Mouse (Mus musculus) right cerebral cortex, postnatal 4 days (tissue): ENCODE results near the gene Calm5.
A peak's percentile ranks its signal among the peaks of the same experiment; 100 is the strongest.
"Not testable (repeated sequence)": the region's sequence is repeated elsewhere in the genome, so short reads cannot be mapped to it uniquely, and the experiment has no call there.

Experiments used
- DNase-seq: peaks from one replicate; pipeline ENCODE4 v3.0.0-alpha.2; 2022

Gene Calm5

DNA sequence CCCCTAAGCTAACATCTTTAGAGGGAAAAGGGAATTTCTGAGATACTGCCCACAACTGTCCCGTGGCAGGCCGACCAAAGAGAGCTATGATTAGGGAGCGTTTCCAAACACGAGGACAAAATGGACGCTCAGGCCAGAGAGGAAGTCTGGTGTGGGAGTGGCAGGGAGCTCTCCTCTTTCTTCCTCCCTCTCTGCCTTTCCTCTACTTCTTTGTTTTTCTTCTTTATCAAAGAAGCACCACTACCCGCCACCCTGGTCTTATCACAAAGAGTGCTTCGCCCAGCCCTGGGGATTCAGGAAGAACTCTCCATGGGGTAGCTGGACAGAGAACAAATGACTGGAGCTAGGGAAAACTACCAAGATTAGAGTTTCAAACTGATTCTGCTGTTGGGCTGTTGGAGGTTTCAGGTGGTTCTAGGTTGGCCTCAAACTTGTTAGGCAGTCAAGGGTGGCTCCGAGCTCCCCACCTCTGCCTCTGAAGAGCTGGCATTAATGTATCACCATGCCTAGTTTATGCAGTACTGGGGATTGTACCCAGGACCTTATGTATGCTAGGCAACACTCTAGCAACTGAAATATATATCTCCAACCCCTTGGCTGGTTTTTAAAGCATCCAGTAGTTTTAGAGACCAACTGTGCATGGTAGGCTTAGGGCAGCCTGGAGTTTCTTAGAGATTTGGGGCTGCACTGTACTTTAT is 12.5 kb downstream of the Calm5 start:
- DNase-seq = no peak

DNA sequence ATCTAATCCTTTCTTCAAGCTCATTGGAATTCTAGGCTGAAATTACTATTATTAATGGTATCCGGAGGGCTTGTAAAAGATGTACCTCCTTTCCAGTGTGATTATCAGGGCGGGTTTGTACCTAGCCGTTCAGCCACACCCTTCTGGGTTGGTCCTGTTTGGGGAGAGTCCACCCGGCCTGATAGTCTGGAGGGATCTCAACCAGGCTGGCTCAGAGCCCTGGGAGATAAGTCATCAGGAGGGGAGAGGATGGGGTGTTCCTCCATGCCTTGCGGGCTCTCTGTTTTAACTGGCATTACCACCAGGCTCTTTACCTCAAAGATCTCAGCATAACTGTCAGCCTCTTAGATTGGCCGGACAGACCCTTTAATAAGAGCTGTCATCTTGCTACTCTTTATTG is 13.2 kb downstream of the Calm5 start:
- DNase-seq = no peak

DNA sequence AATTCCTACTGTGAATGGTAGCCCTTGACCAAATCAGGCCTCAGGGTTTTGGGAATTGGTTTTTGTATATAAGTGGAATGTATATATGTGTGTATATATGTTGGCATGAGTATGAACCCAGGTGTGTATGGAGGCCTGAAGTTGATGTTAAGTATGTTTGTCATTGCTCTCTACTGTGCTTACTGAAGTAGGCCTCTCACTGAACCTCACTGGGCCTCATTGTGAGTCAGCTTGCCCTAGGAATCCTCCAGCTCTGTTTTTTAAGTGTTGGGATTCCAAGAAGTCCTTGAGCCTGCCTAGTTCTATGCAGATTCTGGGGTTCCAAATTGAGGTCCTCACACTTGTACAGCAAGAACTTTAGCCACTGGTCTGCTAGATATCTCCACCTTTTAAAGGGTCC is 15.9 kb downstream of the Calm5 start:
- DNase-seq = no peak

DNA sequence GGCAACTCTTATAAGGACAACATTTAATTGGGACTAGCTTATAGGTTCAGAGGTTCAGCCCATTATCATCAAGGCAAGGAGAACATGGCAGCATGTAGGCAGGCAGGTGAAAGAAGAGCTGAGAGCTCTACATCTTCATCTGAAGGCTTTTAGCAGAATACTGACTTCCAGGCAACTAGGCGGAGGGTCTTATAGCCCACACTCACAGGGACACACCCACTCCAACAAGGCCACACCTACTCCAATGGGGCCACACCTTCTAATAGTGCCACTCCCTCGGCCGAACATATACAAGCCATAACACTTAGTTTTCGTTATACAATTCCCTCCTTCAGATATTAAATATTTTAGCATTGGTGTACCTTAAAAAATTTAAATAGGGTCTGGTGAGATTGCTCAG is 18.9 kb downstream of the Calm5 start:
- no peak for DNase-seq

DNA sequence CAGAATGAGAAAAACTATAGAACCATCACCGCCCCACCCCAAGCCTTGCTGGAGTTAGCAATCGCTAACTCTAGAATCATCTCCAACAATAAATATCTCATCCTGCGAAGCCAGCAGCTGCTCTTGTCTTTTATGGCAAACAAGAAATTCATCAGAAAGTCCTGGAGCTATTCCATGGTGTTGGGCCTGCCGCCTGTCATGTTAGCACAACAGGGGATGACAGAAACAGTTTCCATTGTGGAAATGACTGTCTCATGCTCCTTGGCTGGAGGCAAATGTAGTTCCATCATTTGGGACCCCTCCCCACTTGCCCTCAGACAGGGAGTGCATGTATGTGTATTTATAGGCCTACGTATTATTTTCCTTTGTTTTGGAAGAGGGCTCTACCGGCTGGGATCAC is 22.5 kb downstream of the Calm5 start:
- no peak for DNase-seq

DNA sequence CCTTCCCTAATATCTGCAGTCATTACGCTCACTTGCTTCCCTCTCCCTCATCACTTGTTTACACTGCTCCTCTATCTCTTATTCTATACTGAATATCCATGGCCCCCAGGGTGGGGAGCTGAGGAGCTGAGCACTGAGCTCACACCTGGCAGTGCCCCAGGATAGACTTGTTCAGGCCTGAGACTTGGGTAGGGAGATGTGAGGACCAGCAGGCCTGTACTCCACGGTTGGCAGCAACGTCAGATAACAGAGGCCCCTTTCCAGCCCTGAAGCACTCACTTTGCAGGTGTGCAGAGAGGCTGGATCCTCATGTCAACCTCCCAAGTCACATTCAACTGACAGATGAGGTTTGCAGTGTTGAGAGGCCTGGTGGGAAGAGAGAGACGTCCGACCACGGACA is 23.2 kb downstream of the Calm5 start:
- no peak for DNase-seq

DNA sequence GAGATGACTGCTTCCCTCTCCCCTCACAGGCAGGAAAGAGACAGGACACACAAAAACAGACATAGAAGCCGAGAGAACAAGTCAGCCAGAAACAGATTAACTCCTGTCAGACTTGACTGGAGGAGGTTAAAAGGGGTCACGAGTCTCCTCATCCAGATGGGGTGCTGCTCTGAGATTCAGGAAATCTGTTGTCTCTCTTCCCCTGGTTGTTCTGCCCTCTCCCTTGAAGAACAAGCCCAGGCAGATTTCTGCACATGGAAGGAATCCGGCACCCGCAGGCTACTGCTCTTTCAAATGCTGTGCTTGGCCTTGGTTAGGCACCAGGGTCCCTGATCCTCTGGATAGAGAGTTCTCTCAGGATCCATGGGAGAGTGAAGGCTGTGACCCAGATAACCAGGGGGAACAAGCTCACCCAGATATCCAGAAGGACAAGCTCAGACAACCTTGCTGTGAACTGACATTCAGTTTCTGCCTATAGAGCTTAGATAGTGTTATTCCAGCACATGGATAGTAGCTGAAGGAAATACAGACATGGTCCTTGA is 23.8 kb downstream of the Calm5 start:
- DNase-seq = no peak

DNA sequence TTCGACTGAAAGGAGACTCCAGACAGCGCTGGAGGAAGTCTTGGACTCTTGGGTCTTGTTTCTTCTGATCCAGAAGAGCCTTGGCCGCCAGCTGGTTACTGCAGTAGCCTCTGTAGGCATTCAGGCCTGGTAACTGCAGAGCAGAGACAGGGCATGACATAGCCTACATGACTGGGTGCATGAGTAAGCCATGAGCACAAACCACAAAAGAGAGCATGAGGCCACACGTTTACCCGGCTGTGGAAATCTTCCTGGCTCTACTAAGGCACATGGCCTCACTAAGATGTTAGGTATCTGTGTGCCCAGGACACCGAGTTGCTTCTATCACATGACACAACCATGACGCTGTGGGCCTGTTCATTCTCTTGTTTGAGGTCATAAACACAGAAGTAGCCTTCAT is 32.7 kb downstream of the Calm5 start:
- no peak for DNase-seq

DNA sequence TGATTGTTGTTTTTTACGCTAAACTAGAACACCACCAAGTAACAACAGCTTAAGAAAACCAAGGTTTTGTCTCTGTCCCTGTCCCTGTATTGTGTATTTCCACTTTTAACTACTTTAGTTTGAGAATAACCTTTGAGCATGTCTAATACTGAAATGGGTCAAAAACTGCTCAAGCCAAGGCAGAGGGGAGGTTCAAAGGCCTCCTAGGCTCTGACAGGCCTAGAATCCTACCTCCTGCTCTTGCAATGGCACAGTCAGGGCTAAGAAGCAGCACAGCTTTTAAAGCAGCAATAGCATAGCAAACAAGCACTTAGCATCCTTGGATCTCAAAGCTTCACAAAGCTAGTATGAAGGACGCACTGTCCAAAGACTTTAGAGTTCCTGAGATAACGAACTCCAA is 35.1 kb downstream of the Calm5 start:
- no peak for DNase-seq

DNA sequence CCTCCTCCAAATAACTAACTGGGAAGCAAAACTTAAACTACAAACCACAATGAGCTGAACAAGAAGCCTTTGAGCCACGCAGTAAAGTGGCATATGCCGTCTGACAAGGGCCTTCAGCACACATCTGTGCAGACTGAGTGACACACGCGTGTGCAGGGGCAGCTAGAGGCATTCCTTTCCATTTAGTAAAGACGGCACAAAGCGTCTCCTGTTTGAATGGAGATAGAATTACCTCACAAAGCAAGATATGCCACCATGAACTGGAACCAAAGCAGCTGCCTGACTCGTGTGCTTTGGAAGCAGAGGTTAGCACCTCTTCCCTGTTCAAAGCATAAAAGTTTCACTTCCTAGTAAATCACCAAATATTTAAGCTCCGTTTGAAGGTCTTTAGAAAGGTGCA is 36.1 kb downstream of the Calm5 start:
- DNase-seq = no peak

DNA sequence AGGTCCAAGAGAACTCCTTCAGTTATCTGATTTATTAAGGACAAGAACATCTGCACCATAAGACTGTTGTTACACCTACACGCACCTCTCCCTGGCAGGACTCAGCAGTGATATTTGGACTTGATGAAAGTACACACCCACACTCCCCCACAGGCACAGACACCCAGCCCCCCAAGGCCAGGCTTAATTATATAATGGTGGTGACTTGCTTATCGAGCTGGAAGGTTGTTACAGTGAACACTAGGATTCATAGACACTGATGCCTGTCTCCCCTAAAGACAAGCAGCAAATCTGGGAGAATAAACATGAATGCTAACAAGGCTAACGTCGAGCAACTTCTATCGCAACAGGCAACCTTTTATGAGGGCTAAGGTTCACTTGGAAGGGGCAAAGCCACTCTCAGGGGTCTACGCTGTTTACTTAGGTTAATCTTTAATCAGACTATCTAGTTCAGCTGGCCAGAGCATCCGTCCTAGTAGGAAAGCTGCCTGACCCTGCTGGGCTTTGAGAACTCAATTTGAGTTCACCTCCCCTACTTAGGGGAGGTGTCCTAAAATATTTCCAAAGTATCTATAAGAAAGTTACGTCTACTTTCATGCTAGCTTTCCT is 37.6 kb downstream of the Calm5 start:
- DNase-seq = no peak

DNA sequence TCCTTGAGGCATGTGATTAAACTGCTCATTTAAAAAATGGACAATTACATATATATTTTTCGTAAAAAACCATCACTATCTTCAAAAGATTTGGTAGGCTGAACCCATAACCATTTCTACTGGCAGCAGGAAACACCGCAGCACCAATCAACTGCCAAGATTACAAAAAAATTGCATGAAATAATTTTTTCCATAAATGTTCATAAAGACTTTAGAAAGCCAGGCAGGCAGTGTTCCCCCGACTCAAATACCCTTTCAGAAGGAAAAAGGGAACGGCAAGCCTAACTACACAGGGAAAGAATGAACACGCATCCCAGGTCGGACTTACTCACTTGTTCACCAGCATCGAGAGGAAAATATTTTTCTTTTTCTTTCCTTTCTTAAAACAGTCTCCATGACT is 38.6 kb downstream of the Calm5 start:
- no peak for DNase-seq

DNA sequence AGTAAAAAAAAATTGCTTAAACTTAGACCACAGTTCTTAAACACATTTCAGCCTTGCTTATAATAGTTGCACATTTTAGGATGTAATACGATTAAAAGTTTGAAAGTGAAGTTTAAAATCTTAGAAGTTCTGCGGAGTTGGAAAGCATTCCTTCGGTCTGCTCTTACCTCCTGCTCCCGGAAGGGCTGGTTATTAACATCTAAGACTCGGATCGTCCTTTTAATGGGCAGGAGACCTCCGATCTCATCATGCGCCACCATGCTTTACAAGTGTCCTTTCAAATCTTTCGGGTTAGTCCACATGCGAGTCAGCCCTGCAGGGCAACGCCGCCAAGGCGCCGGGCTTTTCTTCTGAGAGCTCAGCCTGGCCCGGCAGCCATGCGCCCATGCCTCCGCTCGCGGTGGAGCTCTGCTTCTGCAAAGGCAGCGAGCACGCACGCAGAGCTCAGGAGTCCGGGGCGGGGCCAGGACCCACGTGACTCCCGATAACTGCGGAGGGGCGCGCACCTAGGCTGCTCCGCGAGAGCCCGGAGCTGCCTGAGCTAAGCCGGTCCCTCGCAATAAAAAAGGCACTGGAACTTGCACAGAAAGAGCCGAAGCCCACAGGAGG is 39.3 kb downstream of the Calm5 start:
- DNase-seq = peak; percentile 75

DNA sequence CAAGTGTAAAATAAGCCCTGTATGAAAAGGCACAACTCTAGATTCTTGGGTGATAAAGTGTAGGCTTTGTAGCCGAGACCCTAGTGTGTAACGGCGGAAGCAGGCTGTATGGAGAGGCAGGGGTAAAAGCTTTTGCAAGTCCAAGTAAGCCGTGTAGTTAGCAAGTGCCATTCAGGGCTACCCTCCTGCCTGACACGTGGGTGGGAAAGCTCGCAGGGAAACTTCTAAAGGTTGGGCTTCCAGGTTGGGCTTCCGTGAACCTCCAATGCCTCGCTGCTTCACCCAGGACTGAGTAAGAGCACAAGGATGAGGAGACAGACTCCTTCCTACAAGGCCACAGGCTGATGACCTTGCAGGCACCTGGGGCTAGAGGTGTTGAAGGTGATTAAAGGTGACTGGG is 40.6 kb downstream of the Calm5 start:
- DNase-seq = no peak

DNA sequence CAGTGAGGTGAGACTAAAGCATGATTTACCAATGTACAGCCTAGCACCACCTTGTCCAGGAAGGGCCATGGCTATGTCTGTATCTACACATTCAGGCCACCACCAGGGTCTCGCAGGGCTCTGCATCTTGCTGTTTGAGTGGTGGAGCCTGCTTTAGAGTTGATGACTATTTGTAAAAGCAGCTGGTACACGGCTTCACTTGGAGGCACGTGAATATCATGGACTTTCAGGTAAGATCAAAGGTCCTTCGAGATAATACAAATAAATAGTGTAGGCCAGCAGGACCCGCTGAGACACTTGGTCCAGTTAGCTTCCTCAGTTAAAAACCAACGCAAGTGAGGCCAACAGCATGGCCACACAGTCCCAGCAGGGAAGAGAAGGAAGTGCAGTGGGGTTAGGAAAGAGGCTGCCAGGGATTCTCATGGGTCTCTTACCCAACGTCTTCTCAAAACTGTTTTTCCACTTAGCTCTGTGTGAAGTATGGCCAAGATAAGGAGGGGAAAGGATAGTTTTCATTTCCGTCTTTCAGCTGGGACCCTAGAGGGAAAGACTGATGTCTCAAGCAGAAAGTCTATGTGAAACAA is 41.5 kb downstream of the Calm5 start:
- no peak for DNase-seq

DNA sequence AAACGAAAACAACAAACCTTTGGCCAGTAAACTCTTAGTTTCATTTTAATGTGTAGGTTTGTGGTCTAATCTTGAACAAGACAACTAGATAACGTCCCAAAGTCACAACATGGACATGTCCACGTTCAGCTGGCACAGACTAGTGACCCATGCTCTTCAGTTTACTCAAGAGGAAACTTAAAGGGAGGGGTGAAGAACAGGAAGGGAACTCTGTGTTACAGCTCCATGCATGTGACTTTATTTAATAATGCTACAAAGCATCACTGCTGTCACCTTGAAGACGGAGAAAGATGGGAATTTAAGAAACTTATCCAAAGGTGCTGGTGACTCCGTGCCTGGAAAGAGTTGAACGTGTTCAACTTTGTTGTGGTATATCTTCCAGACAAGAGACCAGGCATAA is 42.1 kb downstream of the Calm5 start:
- no peak for DNase-seq

DNA sequence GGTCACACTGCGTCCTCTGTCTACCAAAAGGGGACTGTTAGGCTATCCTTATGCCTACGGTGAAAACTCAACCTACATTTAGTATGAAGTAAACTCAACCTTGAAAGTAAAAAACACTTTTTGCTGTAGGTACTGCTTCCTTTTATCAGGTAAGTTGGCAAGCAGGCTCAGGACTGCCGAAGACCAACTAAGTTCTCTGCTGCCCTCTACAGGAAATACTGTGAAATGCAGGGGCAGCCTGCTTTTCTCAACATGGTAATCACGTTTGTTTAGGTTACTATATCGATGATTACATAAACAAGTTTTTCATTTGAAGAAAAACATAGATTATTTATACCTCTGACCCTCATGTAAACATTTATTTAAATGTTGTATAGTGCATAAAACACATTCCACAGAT is 42.9 kb downstream of the Calm5 start:
- DNase-seq = peak; percentile 70

DNA sequence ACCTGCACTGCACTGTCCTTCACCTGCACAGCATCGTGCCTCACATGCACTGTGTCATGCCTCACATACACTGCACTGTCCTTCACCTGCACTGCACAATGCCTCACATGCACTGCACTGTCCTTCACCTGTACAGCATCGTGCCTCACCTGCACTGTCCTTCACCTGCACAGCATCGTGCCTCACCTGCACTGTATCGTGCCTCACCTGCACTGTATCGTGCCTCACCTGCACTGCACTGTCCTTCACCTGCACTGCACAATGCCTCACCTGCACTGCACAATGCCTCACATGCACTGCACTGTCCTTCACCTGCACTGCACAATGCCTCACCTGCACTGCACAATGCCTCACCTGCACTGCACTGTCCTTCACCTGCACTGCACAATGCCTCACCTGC is 44.2 kb downstream of the Calm5 start:
- DNase-seq = not testable (repeated sequence)

DNA sequence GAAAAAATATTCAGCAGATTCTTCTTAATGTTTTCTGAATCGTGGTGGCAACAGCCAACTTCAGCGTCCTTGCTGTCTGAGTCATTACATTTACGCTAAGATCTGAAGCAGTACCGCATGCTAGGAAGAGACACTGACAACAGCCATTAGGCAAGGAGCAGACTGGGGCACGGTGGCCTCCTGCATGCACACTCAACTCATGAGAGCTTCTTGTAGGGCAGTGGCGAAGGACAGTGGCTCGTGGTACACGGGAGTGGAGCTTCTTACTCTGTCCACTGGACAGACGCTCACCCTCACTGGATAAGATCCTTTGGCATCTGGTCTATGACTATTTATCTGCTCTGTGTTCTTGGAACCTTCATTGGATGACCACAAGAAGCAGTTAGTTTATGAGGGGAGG is 45.3 kb downstream of the Calm5 start:
- DNase-seq = no peak
